Mouse (Mus musculus): ENCODE results near the gene Phlpp1.

DNA sequence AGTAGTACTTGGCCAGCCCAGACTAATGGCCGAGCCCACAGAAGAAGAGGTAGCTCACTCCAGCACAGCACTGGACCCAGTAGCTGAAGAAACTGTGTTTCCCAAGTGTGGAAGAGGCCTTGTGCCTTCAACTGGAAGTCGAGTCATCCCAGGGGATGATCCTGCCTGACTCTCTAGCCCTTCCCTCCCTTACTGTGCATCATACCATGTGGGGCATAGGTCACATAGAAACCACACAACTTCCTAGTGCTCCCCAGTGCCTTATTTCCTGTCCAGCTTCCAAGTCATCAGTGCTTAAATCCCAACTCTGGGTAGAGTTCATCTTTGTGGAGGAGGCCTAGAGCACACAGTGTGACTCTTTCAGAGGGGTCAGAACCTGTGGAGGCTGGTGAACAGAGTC lies 223.1 kb downstream of the Phlpp1 start:
- TF ChIP-seq CTCF (IDR thresholded peaks at IDR 0.05; ENCODE audit: insufficient read depth, low read length) (no peak), POLR2A (IDR thresholded peaks at IDR 0.05; ENCODE audit: borderline replicate concordance, extremely low read depth, low read depth, low read length) (no peak)

Measured in lung, adult 2 months (tissue).